Mouse (Mus musculus) kidney, postnatal 0 days (tissue): Measurements from ENCODE around the gene Stk11. TPM values are rescaled to one million over a fixed set of nuclear protein-coding genes. Genes with fewer than 3 reads are reported as not detected.

Experiments used
- ATAC-seq: fragments of 200-750 bp; cut with Nextera tagmentation; replicated peaks from 2 replicates; pipeline ENCODE4 v1.8.0; 2017; ENCODE audit warnings: low read depth, moderate number of reproducible peaks, moderate TSS enrichment, moderate library complexity; ENCODE audit not compliant: low FRiP score
- DNase-seq: peaks from one replicate; pipeline ENCODE4 v3.0.0-alpha.2; 2016; ENCODE audit warnings: low spot score
- H3K27ac ChIP-seq: fragments of 300-500 bp; sonication (generic); 2 replicates; pipeline ENCODE4 v1.5.1; 2014; ENCODE audit warnings: mild to moderate bottlenecking
- H3K27me3 ChIP-seq: fragments of 300-500 bp; sonication (generic); 2 replicates; pipeline ENCODE4 v1.6.1; 2014; ENCODE audit warnings: low read length, mixed read lengths; ENCODE audit not compliant: insufficient read depth
- H3K36me3 ChIP-seq: fragments of 300-500 bp; sonication (generic); 2 replicates; pipeline ENCODE4 v1.6.1; 2014; ENCODE audit warnings: low read length, mixed read lengths; ENCODE audit not compliant: insufficient read depth
- H3K4me1 ChIP-seq: fragments of 300-500 bp; sonication (generic); replicated peaks from 2 replicates; pipeline ENCODE4 v1.6.1; 2014; ENCODE audit warnings: antibody characterized with exemption, low read length, mixed read lengths; ENCODE audit not compliant: insufficient read depth
- H3K4me2 ChIP-seq: fragments of 300-500 bp; sonication (generic); 2 replicates; pipeline ENCODE4 v1.6.1; 2014; ENCODE audit warnings: mild to moderate bottlenecking, low read length, moderate library complexity, mixed read lengths
- H3K4me3 ChIP-seq: fragments of 300-500 bp; sonication (generic); replicated peaks from 2 replicates; pipeline ENCODE4 v1.5.1; 2014; ENCODE audit warnings: low read depth, low read length
- H3K9ac ChIP-seq: fragments of 300-500 bp; sonication (generic); 2 replicates; pipeline ENCODE4 v1.6.1; 2014; ENCODE audit warnings: low read depth, low read length
- H3K9me3 ChIP-seq: fragments of 300-500 bp; sonication (generic); replicated peaks from 2 replicates; pipeline ENCODE4 v1.6.1; 2016; ENCODE audit warnings: low read length, inconsistent platforms, mixed read lengths
- CTCF ChIP-seq: IDR thresholded peaks from 2 replicates; pipeline ENCODE4 v1.5.1; 2016; ENCODE audit warnings: antibody characterized with exemption, low read depth, mild to moderate bottlenecking, moderate library complexity
- WGBS: fragments of 180-500 bp; shearing (Covaris S2); extraction: QIAGEN DNeasy Blood & Tissue Kit; methylation state at CpG from one replicate; pipeline ENCODE4 v1.1.7; 2014; 5-methylcytosine and 5-hydroxymethylcytosine counted together
- polyA plus RNA-seq: library from polyadenylated mRNA; unstranded; fragments of >200 nt; fragmentation: Nextera tagmentation; extraction: Ambion mirVana; gene quantifications from 2 replicates; pipeline ENCODE4 v1.2.1, GENCODE M21; 2015

Gene Stk11
- polyA plus RNA-seq, 1 experiment from 2014 or later, result 14.2 TPM

GRCm38 (mm10) chr10:80171760-80172526, 56.3 kb downstream of the Stk11 start:
- no peak for TF ChIP-seq CTCF
- peak overlapping the region; percentile 87 for H3K27ac ChIP-seq
- peaks cover 18% of the 10 kb centered on the region for H3K4me1 ChIP-seq
- WGBS, result 77% methylated on average over 45 of the region's 45 CpGs
- DNase-seq, result no peak
- peak overlapping the region; percentile 73; the same call in 1 of the 2 replicates for H3K4me2 ChIP-seq
- no peak for ATAC-seq
- H3K36me3 ChIP-seq, result peaks cover 29% of the 10 kb centered on the region
- H3K4me3 ChIP-seq, result no peak overlapping the region
- H3K9me3 ChIP-seq, result no peaks in the 10 kb centered on the region
- 0 out of 2 replicates have a peak overlapping the region, but pooled peaks have one; percentile 5 for H3K9ac ChIP-seq
- no peaks in the 10 kb centered on the region for H3K27me3 ChIP-seq

GRCm38 (mm10) chr10:80172527-80173292, 57.1 kb downstream of the Stk11 start, which contains the start of gene 1600002K03Rik:
1600002K03Rik (plus strand) TSS chr10:80172944.
- ATAC-seq (peak; percentile 36), DNase-seq (peak; percentile 94)
- peaks cover 29% of the 10 kb centered on the region for H3K36me3 ChIP-seq
- H3K9me3 ChIP-seq, result no peaks in the 10 kb centered on the region
- peak within 1 kb of the TSS; percentile 73 for H3K4me2 ChIP-seq
- peak within 1 kb of the TSS; percentile 46 for H3K4me3 ChIP-seq
- 8% methylated on average over 35 of the region's 35 CpGs for WGBS
- peaks cover 16% of the 10 kb centered on the region for H3K4me1 ChIP-seq
- peak within 1 kb of the TSS; percentile 57; the same call in 1 of the 2 replicates for H3K9ac ChIP-seq
- H3K27ac ChIP-seq, result peak within 1 kb of the TSS; percentile 87
- H3K27me3 ChIP-seq, result no peaks in the 10 kb centered on the region
- TF ChIP-seq CTCF, result no peak

GRCm38 (mm10) chr10:80173358-80173757, 57.8 kb downstream of the Stk11 start:
- DNase-seq (no peak), ATAC-seq (no peak)
- Histone ChIP-seq H3K4me1 (peaks cover 16% of the 10 kb centered on the region), H3K27me3 (no peaks in the 10 kb centered on the region), H3K36me3 (peaks cover 29% of the 10 kb centered on the region), H3K27ac (peak overlapping the region; percentile 87; the same call in 1 of the 2 replicates), H3K4me2 (peak overlapping the region; percentile 73), H3K9me3 (no peaks in the 10 kb centered on the region), H3K4me3 (peak overlapping the region; percentile 46), H3K9ac (0 out of 2 replicates have a peak overlapping the region, but pooled peaks have one; percentile 57)
- TF ChIP-seq CTCF, result no peak
- 8% methylated on average over 11 of the region's 11 CpGs for WGBS

- Histone ChIP-seq H3K9me3 (no peaks in the 10 kb centered on the region), H3K4me1 (peaks cover 9% of the 10 kb centered on the region), H3K27ac (no peak overlapping the region), H3K9ac (no peak overlapping the region), H3K4me3 (no peak overlapping the region), H3K4me2 (no peak overlapping the region), H3K36me3 (peaks cover 29% of the 10 kb centered on the region), H3K27me3 (no peaks in the 10 kb centered on the region)
- DNase-seq, result no peak
- TF ChIP-seq CTCF, result no peak
- no peak for ATAC-seq
- WGBS, result 90% methylated on average over 10 of the region's 10 CpGs
Observed at GRCm38 (mm10) chr10:80173955-80174640, 58.5 kb downstream of the Stk11 start.

- Histone ChIP-seq H3K9ac (no peak overlapping the region), H3K27me3 (no peaks in the 10 kb centered on the region), H3K4me2 (no peak overlapping the region), H3K9me3 (no peaks in the 10 kb centered on the region), H3K27ac (no peak overlapping the region), H3K4me3 (no peak overlapping the region), H3K36me3 (peaks cover 24% of the 10 kb centered on the region), H3K4me1 (peaks cover 6% of the 10 kb centered on the region; the same call in 1 of the 2 replicates)
- TF ChIP-seq CTCF, result peak; percentile 62
- WGBS, result 66% methylated on average over 2 of the region's 2 CpGs
- DNase-seq (no peak), ATAC-seq (no peak)
Observed at GRCm38 (mm10) chr10:80174705-80175104, 59.1 kb downstream of the Stk11 start.
